Mouse (Mus musculus) liver, postnatal 0 days (tissue): ENCODE measurements around the gene Rad51. TPM values are rescaled to one million over a fixed set of nuclear protein-coding genes. Genes with fewer than 3 reads are reported as not detected.

Source experiments
- ATAC-seq: fragments of 200-750 bp; cut with Nextera tagmentation; 2 replicates; pipeline ENCODE4 v1.8.0; 2017; ENCODE audit warnings: mild to moderate bottlenecking, moderate library complexity
- DNase-seq: peaks from one replicate; pipeline ENCODE4 v3.0.0-alpha.2; 2016
- H3K27ac ChIP-seq: fragments of 300-500 bp; sonication (generic); 2 replicates; pipeline ENCODE4 v1.5.1; 2014; ENCODE audit warnings: antibody characterized with exemption, moderate library complexity, mild to moderate bottlenecking, low read depth
- H3K27me3 ChIP-seq: fragments of 300-500 bp; sonication (generic); 2 replicates; pipeline ENCODE4 v1.6.1; 2014; ENCODE audit warnings: low read length, control low read depth, mixed read lengths; ENCODE audit not compliant: insufficient read depth
- H3K36me3 ChIP-seq: fragments of 300-500 bp; sonication (generic); replicated peaks from 2 replicates; pipeline ENCODE4 v1.6.1; 2014; ENCODE audit warnings: mild to moderate bottlenecking, control low read depth, low read length, moderate library complexity, mixed read lengths; ENCODE audit not compliant: insufficient read depth
- H3K4me1 ChIP-seq: fragments of 300-500 bp; sonication (generic); 2 replicates; pipeline ENCODE4 v1.6.1; 2014; ENCODE audit warnings: antibody characterized with exemption, mild to moderate bottlenecking, control low read depth; ENCODE audit not compliant: insufficient read depth
- H3K4me2 ChIP-seq: fragments of 300-500 bp; sonication (generic); 2 replicates; pipeline ENCODE4 v1.6.1; 2014; ENCODE audit warnings: low read depth, mild to moderate bottlenecking, low read length, moderate library complexity, mixed read lengths
- H3K4me3 ChIP-seq: fragments of 300-500 bp; sonication (generic); 2 replicates; pipeline ENCODE4 v1.5.1; 2014; ENCODE audit warnings: low read depth, low read length
- H3K9ac ChIP-seq: fragments of 300-500 bp; sonication (generic); replicated peaks from 2 replicates; pipeline ENCODE4 v1.6.1; 2014; ENCODE audit warnings: mild to moderate bottlenecking, moderate library complexity
- H3K9me3 ChIP-seq: fragments of 300-500 bp; sonication (generic); 2 replicates; pipeline ENCODE4 v1.6.1; 2016; ENCODE audit warnings: mild to moderate bottlenecking, control low read depth, low read length, mixed read lengths
- CTCF ChIP-seq: sonication (generic); IDR thresholded peaks from 2 replicates; pipeline ENCODE4 v1.5.1; 2016; ENCODE audit warnings: antibody characterized with exemption, low read depth
- EP300 ChIP-seq: IDR thresholded peaks from 2 replicates; pipeline ENCODE4 v1.6.1; 2016; ENCODE audit warnings: antibody characterized with exemption, low read depth, mild to moderate bottlenecking
- WGBS: fragments of 180-500 bp; shearing (Covaris S2); extraction: QIAGEN DNeasy Blood & Tissue Kit; methylation state at CpG from one replicate; pipeline ENCODE4 v1.1.7; 2014; ENCODE audit not compliant: insufficient replicate concordance; 5-methylcytosine and 5-hydroxymethylcytosine counted together
- polyA plus RNA-seq: library from polyadenylated mRNA; unstranded; fragments of >200 nt; fragmentation: Nextera tagmentation; extraction: Ambion mirVana; gene quantifications from 2 replicates; pipeline ENCODE4 v1.2.1, GENCODE M21; 2015

Gene Rad51
- polyA plus RNA-seq, 1 experiment from 2014 or later, result 13.0 TPM

GRCm38 (mm10) chr2:119190969-119191368 lies 78.4 kb downstream of the Rad51 start:
- no peak for DNase-seq

DNA sequence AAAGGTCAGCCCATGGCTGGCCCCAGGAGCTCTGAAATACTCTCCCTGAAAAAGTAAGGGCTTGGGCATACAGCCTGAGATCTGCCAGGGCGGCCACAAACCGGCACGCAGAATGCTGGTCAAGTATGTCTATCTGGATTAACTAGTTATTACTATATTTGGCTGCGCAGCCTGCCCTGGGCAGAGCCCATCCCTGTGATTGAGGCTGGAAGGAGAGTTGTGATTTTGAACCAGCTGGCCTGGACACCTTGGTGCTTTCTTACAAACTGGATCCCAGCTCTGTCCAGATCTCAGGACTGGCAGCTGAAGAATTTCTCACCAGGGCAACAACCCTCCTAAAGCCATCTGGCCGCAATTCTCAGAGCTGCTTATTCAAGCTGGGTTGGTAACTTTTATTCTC lies 81.5 kb downstream of the Rad51 start:
- TF ChIP-seq EP300 (no peak), CTCF (no peak)
- Histone ChIP-seq H3K4me2 (no peak overlapping the region), H3K4me3 (no peak overlapping the region), H3K9ac (no peak overlapping the region), H3K36me3 (no peaks in the 10 kb centered on the region), H3K4me1 (peaks cover 2% of the 10 kb centered on the region; the same call in 1 of the 2 replicates), H3K27me3 (no peaks in the 10 kb centered on the region), H3K27ac (no peak overlapping the region), H3K9me3 (no peaks in the 10 kb centered on the region)
- DNase-seq (no peak), ATAC-seq (no peak)
- WGBS, result 89% methylated on average over 5 of the region's 5 CpGs

More at GRCm38 (mm10) chr2:119190969-119191368, 78.4 kb downstream of the Rad51 start:
- Histone ChIP-seq H3K36me3 (no peaks in the 10 kb centered on the region), H3K4me1 (peaks cover 4% of the 10 kb centered on the region; the same call in 1 of the 2 replicates), H3K4me3 (no peak overlapping the region), H3K9me3 (no peaks in the 10 kb centered on the region), H3K9ac (no peak overlapping the region), H3K27me3 (no peaks in the 10 kb centered on the region), H3K4me2 (no peak overlapping the region), H3K27ac (no peak overlapping the region)
- no peak for ATAC-seq
- TF ChIP-seq CTCF, result no peak
- no peak for TF ChIP-seq EP300
- 67% methylated on average over 5 of the region's 5 CpGs for WGBS

DNA sequence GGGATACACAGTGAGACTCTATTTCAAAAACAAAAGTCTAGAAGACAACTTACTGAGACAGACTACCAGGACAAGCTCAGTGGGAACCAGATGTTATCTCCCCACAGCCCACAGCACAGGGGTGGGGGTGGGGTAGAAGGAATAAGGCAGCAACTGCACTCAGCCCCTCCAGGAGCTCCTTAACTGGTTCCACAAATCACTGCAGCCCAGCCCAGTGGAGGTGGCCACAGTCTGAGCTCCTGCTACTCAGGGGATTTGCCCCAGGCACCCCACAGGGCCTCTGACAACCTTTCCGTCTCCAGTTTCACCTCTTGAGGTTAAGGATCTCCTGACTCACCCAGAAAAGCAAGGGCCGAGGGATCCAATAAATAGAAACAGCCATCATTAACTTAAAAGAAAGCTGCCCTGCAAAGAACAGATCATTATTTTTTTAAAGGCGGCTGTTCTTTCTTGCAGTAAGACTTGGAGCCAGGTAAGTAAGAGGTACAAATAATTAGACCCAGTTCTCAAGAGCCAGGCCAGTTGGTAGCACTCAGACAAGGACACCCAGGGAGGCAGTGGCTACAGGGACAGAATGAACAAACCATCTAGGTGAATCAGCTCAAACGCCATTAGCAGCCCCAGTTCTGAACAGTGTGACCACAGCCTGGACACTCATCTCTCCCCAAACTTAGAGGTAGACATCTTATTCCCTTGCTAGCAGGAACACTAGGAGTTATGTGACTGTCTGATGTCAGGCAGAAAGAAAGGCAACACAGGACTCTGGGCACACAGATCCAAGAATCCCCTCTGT lies 83.9 kb downstream of the Rad51 start:
- H3K36me3 ChIP-seq, result no peaks in the 10 kb centered on the region
- no peak for ATAC-seq
- TF ChIP-seq CTCF (no peak), EP300 (no peak)
- no peaks in the 10 kb centered on the region for H3K9me3 ChIP-seq
- H3K27me3 ChIP-seq, result no peaks in the 10 kb centered on the region
- 71% methylated on average over 4 of the region's 4 CpGs for WGBS
- no peak overlapping the region for H3K9ac ChIP-seq
- no peak overlapping the region for H3K4me2 ChIP-seq
- no peak overlapping the region for H3K27ac ChIP-seq
- H3K4me1 ChIP-seq, result no peaks in the 10 kb centered on the region; the same call in 1 of the 2 replicates
- no peak overlapping the region for H3K4me3 ChIP-seq
- no peak for DNase-seq

Other genes with a start within 250 kb of the Rad51 start
- 2.4 and 2.5 TPM in 2 replicates for gene Bahd1, start 212.4 kb upstream of the Rad51 start, polyA plus RNA-seq
- gene Chst14, start 186.3 kb upstream of the Rad51 start, polyA plus RNA-seq, result 4.0 and 4.5 TPM in 2 replicates
- 12.2 and 12.8 TPM in 2 replicates for gene Ccdc32, start 83.4 kb upstream of the Rad51 start, polyA plus RNA-seq
- gene Rpusd2, start 78.0 kb upstream of the Rad51 start, polyA plus RNA-seq, result 1.3 and 2.1 TPM in 2 replicates
- gene Knl1, start 65.7 kb upstream of the Rad51 start, polyA plus RNA-seq, result 34.0 and 35.2 TPM in 2 replicates
- gene Rmdn3, start 44.2 kb downstream of the Rad51 start, polyA plus RNA-seq, result 37.0 and 39.0 TPM in 2 replicates
- gene Gchfr, start 55.0 kb downstream of the Rad51 start, polyA plus RNA-seq, result 263 and 271 TPM in 2 replicates
- gene Gm14137, start 61.7 kb downstream of the Rad51 start, polyA plus RNA-seq, result 0.06 and 0.08 TPM in 2 replicates
- 15.5 and 18.4 TPM in 2 replicates for gene Zfyve19, start 95.8 kb downstream of the Rad51 start, polyA plus RNA-seq
- gene Dnajc17, start 96.0 kb downstream of the Rad51 start, polyA plus RNA-seq, result 4.3 and 4.6 TPM in 2 replicates
- not detected in 2 replicates for gene Ppp1r14d, start 117.1 kb downstream of the Rad51 start, polyA plus RNA-seq
- 0.44 and 0.60 TPM in 2 replicates for gene Spint1, start 124.6 kb downstream of the Rad51 start, polyA plus RNA-seq
- not detected in 2 replicates for gene Rhov, start 158.5 kb downstream of the Rad51 start, polyA plus RNA-seq
- gene Vps18, start 175.9 kb downstream of the Rad51 start, polyA plus RNA-seq, result 4.7 TPM in 2 replicates
- gene Dll4, start 213.0 kb downstream of the Rad51 start, polyA plus RNA-seq, result 1.8 and 1.9 TPM in 2 replicates
- gene Chac1, start 238.4 kb downstream of the Rad51 start, polyA plus RNA-seq, result 0.35 and 0.36 TPM in 2 replicates